Mouse (Mus musculus) layer of hippocampus, adult 9-10 months (tissue): Measurements from ENCODE around the gene Gse1.

ENCODE experiments used
- DNase-seq: peaks from one replicate; pipeline ENCODE4 v3.0.0; 2022; ENCODE audit warnings: low spot score

The Gse1 gene

GRCm38 (mm10) chr8:120619235-120620180 lies 391.3 kb downstream of the Gse1 start:
- peak; percentile 61 for DNase-seq

DNA sequence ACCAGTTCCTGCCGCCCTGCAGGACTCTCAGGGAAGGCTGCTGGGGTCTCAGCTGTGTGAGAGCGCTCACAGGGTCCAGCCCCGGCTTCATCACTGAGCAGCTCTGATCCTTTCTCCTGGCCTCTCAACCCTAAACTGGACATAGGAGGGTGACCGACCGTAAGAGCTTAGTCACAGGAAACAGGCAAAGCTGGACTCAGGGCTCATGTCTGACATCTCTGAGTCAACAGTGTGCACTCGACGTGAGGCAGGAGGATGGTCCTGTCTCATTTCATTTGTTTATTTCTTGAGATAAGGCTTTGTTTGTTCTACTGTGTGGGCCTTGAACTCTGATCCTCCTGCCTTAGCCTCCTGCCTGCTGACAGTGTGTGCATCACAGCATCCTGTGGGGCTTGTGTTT lies 392.2 kb downstream of the Gse1 start:
- DNase-seq: no peak

GRCm38 (mm10) chr8:120622161-120622560 lies 393.9 kb downstream of the Gse1 start:
- DNase-seq: no peak

GRCm38 (mm10) chr8:120623608-120624007 lies 395.4 kb downstream of the Gse1 start:
- DNase-seq: no peak

- no peak for DNase-seq
These were observed 398.2 kb downstream of the Gse1 start for GRCm38 (mm10) chr8:120626461-120626860.

DNA sequence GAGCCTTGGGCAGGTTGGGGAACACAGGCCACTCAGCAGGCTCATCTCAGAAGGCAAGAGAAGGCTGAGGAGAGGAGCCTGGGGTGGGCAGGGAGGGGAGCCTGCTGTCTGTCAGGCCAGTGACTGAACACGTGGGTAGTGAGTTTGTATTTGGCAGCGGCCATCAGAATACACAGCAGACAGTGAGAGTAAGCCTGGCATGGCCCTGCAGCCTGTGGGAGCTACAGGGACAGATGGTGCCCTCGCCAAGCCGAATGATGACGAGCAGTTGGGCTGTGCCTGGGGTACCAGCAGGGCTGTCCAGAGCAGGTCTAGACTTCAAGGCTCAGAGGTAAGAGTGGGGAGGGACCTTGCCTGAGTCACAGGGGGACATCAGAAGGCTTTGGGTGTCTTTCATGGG lies 399.0 kb downstream of the Gse1 start:
- DNase-seq: no peak

DNA sequence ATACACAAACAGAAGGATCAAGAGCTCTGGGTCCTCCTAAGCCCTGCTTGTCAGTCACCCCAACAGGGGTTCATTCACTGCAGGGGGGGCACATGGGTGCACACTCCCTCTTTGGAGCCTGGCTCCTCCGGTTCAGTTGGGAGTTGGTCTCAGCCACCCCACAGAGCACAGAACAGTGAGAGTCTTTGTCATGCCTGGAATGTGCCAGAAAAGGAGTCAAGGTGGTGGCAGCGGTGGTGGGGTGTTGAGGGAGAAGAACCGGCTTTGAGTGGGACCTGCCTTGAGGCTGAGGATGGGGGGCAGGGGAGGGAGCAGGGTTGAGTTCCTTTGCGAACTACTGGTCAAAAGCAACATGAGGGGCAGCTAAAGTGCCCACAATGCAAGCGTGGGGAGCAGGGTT lies 401.8 kb downstream of the Gse1 start:
- no peak for DNase-seq

- DNase-seq: no peak
These were observed 402.6 kb downstream of the Gse1 start for GRCm38 (mm10) chr8:120630848-120631247.
